Mouse (Mus musculus) embryonic fibroblast, embryonic 13.5 days (primary cell): ENCODE measurements around the gene Bbx. TPM values are rescaled to one million over a fixed set of nuclear protein-coding genes. Genes with fewer than 3 reads are reported as not detected.

Experiments
- H3K27ac ChIP-seq: 2 replicates; pipeline ENCODE4 v1.5.1; 2012; ENCODE audit warnings: low read length, control low read depth, inconsistent platforms; ENCODE audit not compliant: insufficient read depth
- H3K4me1 ChIP-seq: 2 replicates; pipeline ENCODE4 v1.6.1; 2011; ENCODE audit warnings: low read length; ENCODE audit not compliant: control insufficient read depth, insufficient read depth
- H3K4me3 ChIP-seq: 2 replicates; pipeline ENCODE4 v1.5.1; 2011; ENCODE audit warnings: mild to moderate bottlenecking, control low read depth, low read length; ENCODE audit not compliant: insufficient read depth
- CTCF ChIP-seq: IDR thresholded peaks from 2 replicates; pipeline ENCODE4 v1.5.1; 2011; ENCODE audit warnings: mild to moderate bottlenecking, control low read depth, low read length, moderate library complexity, borderline replicate concordance; ENCODE audit not compliant: insufficient read depth
- POLR2A ChIP-seq: IDR thresholded peaks from 2 replicates; pipeline ENCODE4 v1.6.1; 2011; ENCODE audit warnings: low read depth, mild to moderate bottlenecking, control low read depth, low read length, moderate library complexity
- polyA plus RNA-seq: library from polyadenylated mRNA; stranded (reverse); fragments of >200 nt; gene quantifications from 2 replicates; pipeline ENCODE4 v1.2.4, GENCODE M21; 2011; ENCODE audit warnings: low read depth; ENCODE audit not compliant: missing spikeins, insufficient read length

Gene Bbx
- polyA plus RNA-seq, 1 experiment: 47.4 TPM

DNA sequence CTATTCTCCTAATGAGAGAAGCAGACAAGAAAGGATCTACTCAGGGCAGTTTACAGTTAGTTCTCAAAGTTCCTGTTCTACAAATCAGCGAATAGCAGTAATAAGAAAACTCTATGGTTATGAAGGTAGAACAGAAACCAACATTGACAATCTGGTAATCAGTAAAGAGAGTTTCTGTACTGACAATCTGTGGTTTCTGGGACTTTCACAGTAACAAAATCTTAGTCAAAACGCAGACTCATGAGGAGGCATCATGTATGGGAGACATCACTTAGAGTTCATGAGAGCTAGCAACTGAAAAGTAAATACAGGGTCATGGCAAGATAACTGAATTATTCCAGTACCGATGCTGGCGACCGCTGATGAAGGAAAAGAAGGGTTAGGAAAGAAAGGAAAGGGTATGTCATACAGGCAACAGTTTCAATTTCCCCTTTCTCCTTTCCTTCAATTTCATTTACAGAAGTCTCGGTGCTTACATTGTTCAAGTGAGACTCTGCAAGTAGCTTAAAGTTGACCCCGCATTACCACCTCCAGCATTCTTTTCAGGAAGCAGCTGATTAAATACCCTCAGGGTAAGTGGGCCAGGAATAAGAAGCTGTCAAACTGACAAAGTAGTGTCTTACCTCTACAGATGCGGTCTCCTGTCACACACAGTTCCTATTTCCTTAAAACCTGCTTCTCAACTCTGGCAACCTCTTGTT lies 133.3 kb downstream of the Bbx start:
- no peak overlapping the region for H3K27ac ChIP-seq
- H3K4me3 ChIP-seq: no peak overlapping the region
- H3K4me1 ChIP-seq: peaks cover 6% of the 10 kb centered on the region
- TF ChIP-seq CTCF: no peak
- no peak for TF ChIP-seq POLR2A

DNA sequence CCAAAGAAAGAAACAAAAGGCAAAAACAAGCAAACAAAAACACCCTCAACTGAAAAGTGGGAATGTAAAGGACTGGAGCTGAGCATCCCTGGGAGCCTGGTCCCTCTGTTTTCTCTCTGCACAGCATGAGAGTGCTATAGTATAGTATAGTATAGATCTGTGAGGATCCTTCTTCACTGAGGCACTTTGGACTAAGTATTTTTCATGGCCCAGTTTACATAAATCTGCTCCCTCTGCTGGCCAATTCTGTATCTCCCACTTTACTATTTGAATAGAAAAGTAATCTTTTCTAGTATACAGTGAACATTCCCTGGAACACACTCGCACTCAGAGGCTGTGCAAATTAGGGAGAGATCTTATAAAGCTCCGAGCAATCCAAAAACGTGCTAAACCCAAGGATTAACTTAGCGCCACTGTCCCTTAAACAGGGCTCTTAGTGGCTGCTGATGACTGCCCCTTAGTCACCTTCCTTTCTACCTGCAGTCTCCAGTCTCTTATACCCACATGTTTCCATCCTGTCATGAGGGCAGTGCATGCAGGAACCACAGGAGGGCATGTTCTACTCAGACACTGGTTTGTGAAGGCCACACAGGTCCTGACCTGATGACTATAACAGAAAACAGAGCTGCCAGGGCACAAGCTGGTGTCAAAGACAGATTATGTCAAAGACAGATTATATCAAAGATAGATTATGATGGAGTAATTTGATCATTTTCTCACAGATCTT lies 138.5 kb downstream of the Bbx start:
- Histone ChIP-seq H3K4me1 (no peaks in the 10 kb centered on the region), H3K4me3 (no peak overlapping the region), H3K27ac (no peak overlapping the region)
- TF ChIP-seq POLR2A (no peak), CTCF (no peak)

DNA sequence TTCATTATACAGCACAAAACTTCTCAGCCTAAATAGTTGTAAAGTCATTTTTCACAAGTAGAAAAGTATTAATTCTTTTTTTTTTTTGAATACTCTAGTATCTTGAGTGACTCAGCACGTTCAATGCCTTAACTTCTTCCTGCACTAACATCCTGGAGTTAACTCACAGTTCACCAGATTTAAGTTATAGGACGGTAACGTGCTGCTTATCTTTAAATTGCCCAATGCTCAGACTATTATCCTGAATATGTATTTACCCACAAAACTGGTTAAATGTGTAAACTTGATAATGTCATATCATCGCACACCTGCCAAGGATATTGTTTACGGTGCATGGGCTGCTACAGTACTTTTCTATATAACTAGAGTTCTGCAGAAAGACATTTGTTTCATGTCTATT lies 139.4 kb downstream of the Bbx start:
- H3K27ac ChIP-seq: no peak overlapping the region
- no peaks in the 10 kb centered on the region for H3K4me1 ChIP-seq
- no peak overlapping the region for H3K4me3 ChIP-seq
- TF ChIP-seq CTCF (no peak), POLR2A (no peak)

DNA sequence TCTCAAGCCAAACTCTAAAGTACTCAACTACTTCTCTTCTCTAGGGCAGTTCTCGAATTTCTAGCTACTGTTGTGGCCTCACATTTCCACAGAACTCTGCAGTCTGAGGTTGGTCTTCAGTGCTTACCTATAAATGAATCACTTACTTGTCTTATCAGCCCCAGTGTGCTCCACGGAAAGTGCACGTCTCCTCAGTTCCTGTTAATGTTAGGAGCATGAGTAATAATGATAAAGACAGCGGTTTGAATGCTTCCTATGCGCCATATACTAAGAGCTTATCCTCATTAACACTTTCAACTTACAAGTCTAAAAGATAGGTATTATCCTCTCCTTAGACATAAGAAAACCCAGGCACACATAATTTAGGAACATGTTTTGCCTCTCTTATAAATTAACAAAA lies 142.4 kb downstream of the Bbx start:
- H3K4me3 ChIP-seq: no peak overlapping the region
- no peak overlapping the region for H3K27ac ChIP-seq
- H3K4me1 ChIP-seq: no peaks in the 10 kb centered on the region
- no peak for TF ChIP-seq POLR2A
- no peak for TF ChIP-seq CTCF

DNA sequence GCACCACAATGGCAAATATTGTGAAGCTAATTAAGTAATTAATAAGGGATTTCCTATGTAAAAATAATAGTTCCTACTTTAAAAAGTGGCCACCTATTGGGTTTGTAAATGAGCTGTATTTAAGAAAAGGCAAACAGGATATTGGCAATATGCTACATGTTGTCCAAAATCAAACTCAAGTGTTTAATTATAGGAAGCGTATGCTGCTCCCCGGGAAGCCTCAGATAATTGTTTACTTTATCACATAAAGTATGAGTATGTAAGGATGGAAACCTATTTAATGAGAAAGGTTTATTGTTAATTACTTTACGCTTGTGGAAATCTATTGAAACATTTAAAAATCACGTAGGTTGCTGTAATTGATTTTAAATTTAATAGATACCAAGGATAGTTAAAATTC lies 159.4 kb downstream of the Bbx start:
- TF ChIP-seq POLR2A: no peak
- TF ChIP-seq CTCF: no peak
- Histone ChIP-seq H3K4me3 (no peak overlapping the region), H3K27ac (no peak overlapping the region), H3K4me1 (no peaks in the 10 kb centered on the region)

DNA sequence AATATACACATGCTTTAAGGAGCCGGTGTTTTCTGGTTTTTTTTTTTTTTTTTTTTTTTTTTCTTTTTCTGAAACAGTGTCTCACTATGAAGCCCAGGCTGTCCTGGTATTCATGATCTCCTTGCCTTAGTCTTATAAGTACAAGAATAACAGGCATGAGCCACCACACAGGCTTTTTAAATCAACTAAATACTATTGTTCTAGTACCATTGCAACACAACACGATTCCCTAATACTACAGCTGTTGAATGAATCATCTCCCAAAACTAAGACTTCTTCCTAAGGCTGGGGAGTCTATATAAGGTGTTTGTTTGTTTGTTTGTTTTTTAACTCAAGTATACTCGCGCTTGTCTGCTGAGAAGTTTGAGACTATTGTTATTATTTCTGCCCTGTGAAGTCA lies 169.5 kb downstream of the Bbx start:
- TF ChIP-seq POLR2A: no peak
- no peak for TF ChIP-seq CTCF
- no peak overlapping the region for H3K27ac ChIP-seq
- no peaks in the 10 kb centered on the region for H3K4me1 ChIP-seq
- H3K4me3 ChIP-seq: no peak overlapping the region

DNA sequence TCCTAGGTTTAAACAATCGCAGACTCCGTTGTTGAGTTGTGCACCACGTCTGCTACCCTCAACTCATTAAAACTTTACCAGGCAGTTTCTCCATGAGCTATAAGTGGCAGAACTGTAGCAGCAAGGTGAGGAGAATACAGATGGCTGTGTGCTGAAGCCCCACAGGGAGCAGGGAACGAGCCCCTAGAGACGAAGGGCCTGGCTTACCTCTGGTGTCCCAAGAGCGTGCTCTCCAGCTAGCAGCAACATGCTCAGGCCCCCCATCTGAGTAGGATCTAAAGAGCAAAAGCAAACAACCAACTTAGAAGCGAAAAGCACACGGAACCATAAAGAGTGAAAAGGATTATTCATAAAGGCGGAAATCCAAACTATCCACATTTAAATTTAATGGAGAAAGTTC lies 170.0 kb downstream of the Bbx start:
- Histone ChIP-seq H3K4me1 (no peaks in the 10 kb centered on the region), H3K27ac (no peak overlapping the region), H3K4me3 (no peak overlapping the region)
- TF ChIP-seq POLR2A: no peak
- no peak for TF ChIP-seq CTCF

DNA sequence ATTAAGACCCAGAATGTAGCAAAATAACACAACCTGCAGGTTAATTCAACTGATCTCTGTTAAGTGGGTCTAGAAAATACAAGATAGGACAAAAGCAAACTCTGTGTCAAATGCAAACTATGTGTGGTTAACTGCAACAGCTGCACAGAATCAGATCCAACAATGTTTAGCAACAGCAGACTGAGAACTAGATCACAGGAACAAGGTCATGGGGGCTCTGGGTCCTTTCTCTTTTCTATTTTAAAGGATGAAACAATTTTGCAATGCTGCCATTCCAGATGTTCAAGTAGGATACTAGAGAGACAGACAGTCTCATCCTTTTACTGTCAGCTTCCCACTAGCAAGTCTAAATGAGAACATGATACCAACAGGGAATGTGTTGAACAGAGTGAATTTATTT lies 170.4 kb downstream of the Bbx start:
- Histone ChIP-seq H3K27ac (no peak overlapping the region), H3K4me1 (no peaks in the 10 kb centered on the region), H3K4me3 (no peak overlapping the region)
- TF ChIP-seq POLR2A (no peak), CTCF (no peak)

DNA sequence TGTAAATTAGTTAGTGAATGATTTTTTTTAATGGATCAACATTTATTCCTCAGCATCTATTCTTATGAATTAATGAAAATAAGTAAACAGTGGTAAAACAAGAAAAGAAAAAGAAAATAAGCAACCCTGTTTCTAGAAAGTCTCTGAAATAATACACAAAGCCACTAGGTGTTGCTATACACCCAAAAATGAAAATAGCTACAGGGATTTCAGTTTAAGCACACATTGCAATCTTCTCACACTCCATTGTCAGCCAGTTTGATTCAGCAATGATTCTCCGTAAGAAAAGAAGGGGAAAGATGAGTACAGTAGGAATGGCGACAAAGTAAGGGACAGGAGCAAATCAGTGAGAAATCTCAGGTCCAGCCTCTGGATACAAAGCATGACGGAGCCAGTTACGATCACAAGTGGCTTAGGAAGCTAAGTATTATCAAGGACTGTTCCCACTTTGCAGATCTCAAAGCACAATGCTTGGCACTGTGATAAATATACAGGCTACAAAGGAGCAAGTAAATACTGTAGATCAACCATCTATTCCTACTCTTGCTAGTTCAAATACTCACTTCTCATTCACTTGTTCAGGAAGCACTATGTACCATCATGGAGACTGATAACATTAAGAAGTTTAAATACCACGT lies 177.5 kb downstream of the Bbx start:
- TF ChIP-seq POLR2A: no peak
- no peak for TF ChIP-seq CTCF
- Histone ChIP-seq H3K4me3 (no peak overlapping the region), H3K27ac (no peak overlapping the region), H3K4me1 (no peaks in the 10 kb centered on the region)

DNA sequence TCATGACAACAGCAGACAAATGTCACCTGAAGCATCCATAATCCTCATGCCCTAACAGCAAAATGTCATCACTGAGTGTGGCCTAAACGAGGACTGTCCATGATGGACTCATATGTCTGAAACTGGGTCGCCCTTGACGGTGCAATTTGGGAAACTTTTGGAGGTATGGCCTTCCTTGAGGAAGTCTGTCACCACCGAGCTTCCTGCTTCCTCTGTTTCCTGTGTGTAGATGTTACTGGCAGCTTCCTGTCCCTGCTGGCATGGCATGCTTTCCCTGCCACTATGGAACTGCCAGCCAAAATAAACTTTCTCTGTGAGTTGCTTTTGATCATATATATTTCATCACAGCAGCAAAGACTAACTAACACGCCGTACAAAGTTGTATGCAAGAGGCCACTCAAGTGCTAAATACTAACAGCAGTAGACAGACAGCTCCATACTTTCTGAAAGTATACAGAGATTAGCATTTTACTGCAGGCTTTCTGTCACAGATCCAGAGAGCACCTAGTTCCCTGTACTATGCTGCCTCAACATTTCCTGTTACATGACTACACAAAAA lies 180.7 kb downstream of the Bbx start:
- TF ChIP-seq POLR2A (no peak), CTCF (no peak)
- Histone ChIP-seq H3K4me3 (no peak overlapping the region), H3K4me1 (no peaks in the 10 kb centered on the region), H3K27ac (no peak overlapping the region)
